Mouse (Mus musculus) lung, adult 2 months (tissue): ENCODE results near the gene Rad9a. TPM values are rescaled to one million over a fixed set of nuclear protein-coding genes. Genes with fewer than 3 reads are reported as not detected.
A peak's percentile ranks its signal among the peaks of the same experiment; 100 is the strongest.

ENCODE experiments used
- DNase-seq: peaks from one replicate; pipeline ENCODE4 v3.0.0; 2022
- H3K4me1 ChIP-seq: fragments of 200-500 bp; 2 replicates; pipeline ENCODE4 v1.6.1; 2011; ENCODE audit warnings: low read length; ENCODE audit not compliant: control insufficient read depth, insufficient read depth
- H3K4me3 ChIP-seq: fragments of 200-500 bp; replicated peaks from 2 replicates; pipeline ENCODE3; 2011; ENCODE audit warnings: low read depth, mild to moderate bottlenecking, control low read depth, low read length; ENCODE audit errors: extremely low read depth
- CTCF ChIP-seq: fragments of 200-500 bp; IDR thresholded peaks from 2 replicates; pipeline ENCODE4 v1.5.1; 2011; ENCODE audit warnings: mild to moderate bottlenecking, low read length, control low read depth; ENCODE audit not compliant: insufficient read depth
- POLR2A ChIP-seq: fragments of 200-500 bp; IDR thresholded peaks from 2 replicates; pipeline ENCODE4 v1.6.1; 2011; ENCODE audit warnings: low read depth, mild to moderate bottlenecking, control low read depth, low read length, borderline replicate concordance; ENCODE audit errors: extremely low read depth
- WGBS: fragments of 180-500 bp; shearing (Covaris S2); methylation state at CpG from one replicate; pipeline ENCODE4 v1.1.7; 2018; 5-methylcytosine and 5-hydroxymethylcytosine counted together
- polyA plus RNA-seq: library from polyadenylated mRNA; depleted of rRNA; stranded (reverse); fragments of >200 nt; gene quantifications from 2 replicates; pipeline ENCODE4 v1.2.3, GENCODE M21; 2012

Rad9a gene
- polyA plus RNA-seq, 1 experiment = 36.9 TPM

GRCm38 (mm10) chr19:4214071-4214770 is 12.8 kb upstream of the Rad9a start, which contains the start of the genes Clcf1 and AC109138.7:
TSS of gene Clcf1 (plus strand) at chr19:4214238.
TSS of gene AC109138.7 (plus strand) at chr19:4214357.
- TF ChIP-seq CTCF (no peak), POLR2A (0 out of 2 replicates have a peak, but pooled peaks have one; percentile 14)
- DNase-seq = peak; percentile 72
- WGBS = under 1% methylated on average over 49 of the region's 49 CpGs
- peaks cover 19% of the 10 kb centered on the region for H3K4me1 ChIP-seq
- peak within 1 kb of the TSS; percentile 63 for H3K4me3 ChIP-seq

- 11% methylated on average over 9 of the region's 9 CpGs for WGBS
- Histone ChIP-seq H3K4me3 (peak overlapping the region; percentile 63), H3K4me1 (peaks cover 19% of the 10 kb centered on the region)
- TF ChIP-seq POLR2A (no peak; the same call in 1 of the 2 replicates), CTCF (no peak)
- DNase-seq = no peak
Measured at GRCm38 (mm10) chr19:4213524-4213974, 12.1 kb upstream of the Rad9a start.

GRCm38 (mm10) chr19:4211891-4212588 is 10.6 kb upstream of the Rad9a start:
- Histone ChIP-seq H3K4me1 (peaks cover 18% of the 10 kb centered on the region), H3K4me3 (no peak overlapping the region)
- no peak for DNase-seq
- no peak for TF ChIP-seq POLR2A
- TF ChIP-seq CTCF = no peak
- WGBS = 85% methylated on average over 4 of the region's 4 CpGs

DNA sequence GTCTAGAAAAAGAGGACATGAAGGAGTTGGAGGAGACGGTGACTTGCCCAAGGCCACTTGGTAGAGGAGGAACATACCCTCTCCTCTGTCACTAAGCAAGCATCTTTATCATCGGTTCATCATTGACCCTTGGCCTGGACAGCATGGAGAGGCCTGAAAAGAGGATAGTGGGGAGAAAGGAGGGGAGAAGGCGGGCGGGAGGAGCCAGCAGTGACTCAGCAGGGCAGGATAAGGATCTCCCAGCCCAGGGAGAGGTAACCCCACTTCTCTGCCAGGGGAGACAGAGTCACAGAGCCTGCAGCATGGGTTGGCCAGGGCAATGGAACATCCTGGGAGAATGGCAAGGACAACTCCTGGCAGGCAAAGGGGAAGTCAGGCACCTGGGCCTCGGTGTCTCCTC is 7.1 kb upstream of the Rad9a start:
- 73% methylated on average over 5 of the region's 5 CpGs for WGBS
- H3K4me3 ChIP-seq = no peak overlapping the region
- no peak for TF ChIP-seq POLR2A
- no peak for TF ChIP-seq CTCF
- H3K4me1 ChIP-seq = peaks cover under 1% of the 10 kb centered on the region
- DNase-seq = no peak

DNA sequence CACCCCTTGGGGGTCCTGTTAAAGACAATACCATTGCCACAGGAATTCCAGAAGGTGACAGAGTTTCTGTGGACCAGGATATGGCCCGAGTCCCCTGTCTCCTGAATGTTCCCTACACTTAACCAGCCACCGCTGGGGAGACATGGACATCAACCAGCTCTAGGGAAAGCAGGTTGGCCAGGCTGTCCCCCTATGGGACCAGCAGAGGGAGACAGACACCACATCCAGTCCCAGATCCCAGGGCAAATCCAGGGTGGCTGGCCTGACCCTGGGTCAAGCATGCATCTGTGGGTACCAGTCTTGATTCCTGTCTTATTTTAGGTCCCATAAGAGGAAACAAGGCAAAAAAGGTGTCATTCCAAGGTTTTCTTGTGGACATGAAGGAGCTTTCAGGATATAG is 5.5 kb upstream of the Rad9a start:
- 0% methylated on average over 2 of the region's 2 CpGs for WGBS
- TF ChIP-seq CTCF (peak; percentile 99), POLR2A (no peak)
- DNase-seq = peak; percentile 71
- H3K4me1 ChIP-seq = peaks cover 6% of the 10 kb centered on the region
- H3K4me3 ChIP-seq = no peak overlapping the region

- DNase-seq = no peak
- TF ChIP-seq CTCF = no peak
- no peak for TF ChIP-seq POLR2A
- no peak overlapping the region for H3K4me3 ChIP-seq
- peaks cover 15% of the 10 kb centered on the region for H3K4me1 ChIP-seq
- 54% methylated on average over 4 of the region's 4 CpGs for WGBS
Measured at GRCm38 (mm10) chr19:4204889-4205288, 3.4 kb upstream of the Rad9a start.

DNA sequence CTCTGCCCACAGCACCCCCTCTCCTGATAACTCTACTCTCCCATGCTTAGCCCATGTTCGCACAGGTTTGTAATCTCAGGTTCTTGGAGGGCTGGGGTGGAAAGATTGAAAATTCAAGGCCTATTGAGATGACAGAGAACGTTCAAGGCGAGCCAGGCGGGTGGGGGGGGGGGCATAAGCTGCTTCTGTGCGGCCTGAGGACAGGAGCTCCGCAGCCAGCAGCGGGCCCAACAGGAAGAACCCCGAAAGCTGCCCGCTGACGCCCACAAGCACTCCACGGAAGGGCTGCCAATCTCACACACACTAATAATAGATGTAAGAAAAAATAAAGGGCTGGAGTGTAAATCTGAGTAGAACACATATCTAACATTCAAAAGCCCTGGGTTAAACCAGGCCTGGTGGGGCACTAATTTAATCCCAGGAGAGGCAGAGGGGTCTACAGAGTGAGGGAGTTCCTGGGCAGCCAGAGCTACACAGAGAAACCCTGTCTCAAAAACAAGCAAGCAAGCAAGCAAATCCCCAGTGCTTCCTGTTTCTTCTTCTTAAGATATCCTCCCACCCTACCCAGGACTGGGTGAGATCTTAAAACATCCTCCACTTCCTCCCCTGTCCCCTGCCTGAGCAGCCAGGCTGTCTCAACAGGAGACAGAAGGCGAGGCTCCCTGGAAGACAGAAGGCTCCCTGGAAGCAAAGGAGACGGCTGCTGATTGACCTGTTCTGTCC is 2.3 kb upstream of the Rad9a start:
- WGBS = 38% methylated on average over 13 of the region's 13 CpGs

GRCm38 (mm10) chr19:4203148-4203547 is 1.7 kb upstream of the Rad9a start:
- peaks cover 15% of the 10 kb centered on the region for H3K4me1 ChIP-seq
- TF ChIP-seq POLR2A (no peak), CTCF (no peak)
- 33% methylated on average over 3 of the region's 3 CpGs for WGBS
- H3K4me3 ChIP-seq = no peak overlapping the region
- no peak for DNase-seq

More for the DNA sequence above, 2.3 kb upstream of the Rad9a start:
- H3K4me3 ChIP-seq = no peak overlapping the region
- H3K4me1 ChIP-seq = peaks cover 15% of the 10 kb centered on the region
- TF ChIP-seq POLR2A = peak; percentile 80; the same call in 1 of the 2 replicates
- TF ChIP-seq CTCF = no peak
- no peak for DNase-seq

GRCm38 (mm10) chr19:4202149-4202548 is 687 bp upstream of the Rad9a start:
- H3K4me3 ChIP-seq = peak overlapping the region; percentile 87
- DNase-seq = no peak
- H3K4me1 ChIP-seq = peaks cover 15% of the 10 kb centered on the region
- 29% methylated on average over 7 of the region's 7 CpGs for WGBS
- TF ChIP-seq POLR2A = no peak
- no peak for TF ChIP-seq CTCF
